Mouse (Mus musculus) liver, postnatal 0 days (tissue): ENCODE data around the gene Tec. TPM values are rescaled to one million over a fixed set of nuclear protein-coding genes. Genes with fewer than 3 reads are reported as not detected.

ENCODE experiments used
- ATAC-seq: fragments of 200-750 bp; cut with Nextera tagmentation; 2 replicates; pipeline ENCODE4 v1.8.0; 2017; ENCODE audit warnings: mild to moderate bottlenecking, moderate library complexity
- DNase-seq: peaks from one replicate; pipeline ENCODE4 v3.0.0-alpha.2; 2016
- H3K27ac ChIP-seq: fragments of 300-500 bp; sonication (generic); 2 replicates; pipeline ENCODE4 v1.5.1; 2014; ENCODE audit warnings: antibody characterized with exemption, moderate library complexity, mild to moderate bottlenecking, low read depth
- H3K27me3 ChIP-seq: fragments of 300-500 bp; sonication (generic); 2 replicates; pipeline ENCODE4 v1.6.1; 2014; ENCODE audit warnings: low read length, control low read depth, mixed read lengths; ENCODE audit not compliant: insufficient read depth
- H3K36me3 ChIP-seq: fragments of 300-500 bp; sonication (generic); replicated peaks from 2 replicates; pipeline ENCODE4 v1.6.1; 2014; ENCODE audit warnings: mild to moderate bottlenecking, control low read depth, low read length, moderate library complexity, mixed read lengths; ENCODE audit not compliant: insufficient read depth
- H3K4me1 ChIP-seq: fragments of 300-500 bp; sonication (generic); 2 replicates; pipeline ENCODE4 v1.6.1; 2014; ENCODE audit warnings: antibody characterized with exemption, mild to moderate bottlenecking, control low read depth; ENCODE audit not compliant: insufficient read depth
- H3K4me2 ChIP-seq: fragments of 300-500 bp; sonication (generic); 2 replicates; pipeline ENCODE4 v1.6.1; 2014; ENCODE audit warnings: low read depth, mild to moderate bottlenecking, low read length, moderate library complexity, mixed read lengths
- H3K4me3 ChIP-seq: fragments of 300-500 bp; sonication (generic); 2 replicates; pipeline ENCODE4 v1.5.1; 2014; ENCODE audit warnings: low read depth, low read length
- H3K9ac ChIP-seq: fragments of 300-500 bp; sonication (generic); replicated peaks from 2 replicates; pipeline ENCODE4 v1.6.1; 2014; ENCODE audit warnings: mild to moderate bottlenecking, moderate library complexity
- H3K9me3 ChIP-seq: fragments of 300-500 bp; sonication (generic); 2 replicates; pipeline ENCODE4 v1.6.1; 2016; ENCODE audit warnings: mild to moderate bottlenecking, control low read depth, low read length, mixed read lengths
- CTCF ChIP-seq: sonication (generic); IDR thresholded peaks from 2 replicates; pipeline ENCODE4 v1.5.1; 2016; ENCODE audit warnings: antibody characterized with exemption, low read depth
- EP300 ChIP-seq: IDR thresholded peaks from 2 replicates; pipeline ENCODE4 v1.6.1; 2016; ENCODE audit warnings: antibody characterized with exemption, low read depth, mild to moderate bottlenecking
- WGBS: fragments of 180-500 bp; shearing (Covaris S2); extraction: QIAGEN DNeasy Blood & Tissue Kit; methylation state at CpG from one replicate; pipeline ENCODE4 v1.1.7; 2014; ENCODE audit not compliant: insufficient replicate concordance; 5-methylcytosine and 5-hydroxymethylcytosine counted together
- polyA plus RNA-seq: library from polyadenylated mRNA; unstranded; fragments of >200 nt; fragmentation: Nextera tagmentation; extraction: Ambion mirVana; gene quantifications from 2 replicates; pipeline ENCODE4 v1.2.1, GENCODE M21; 2015

Gene Tec
- polyA plus RNA-seq, 1 experiment from 2014 or later: 9.2 TPM

- Histone ChIP-seq H3K4me3 (no peak overlapping the region), H3K27ac (no peak overlapping the region), H3K4me1 (peaks cover 21% of the 10 kb centered on the region), H3K4me2 (no peak overlapping the region), H3K9ac (no peak overlapping the region), H3K36me3 (no peaks in the 10 kb centered on the region; the same call in 1 of the 2 replicates), H3K9me3 (no peaks in the 10 kb centered on the region), H3K27me3 (no peaks in the 10 kb centered on the region)
- TF ChIP-seq CTCF (no peak), EP300 (no peak)
- 69% methylated on average over 5 of the region's 5 CpGs for WGBS
- no peak for DNase-seq
- no peak for ATAC-seq
Observed at GRCm38 (mm10) chr5:72814072-72814471, 54.2 kb downstream of the Tec start.

DNA sequence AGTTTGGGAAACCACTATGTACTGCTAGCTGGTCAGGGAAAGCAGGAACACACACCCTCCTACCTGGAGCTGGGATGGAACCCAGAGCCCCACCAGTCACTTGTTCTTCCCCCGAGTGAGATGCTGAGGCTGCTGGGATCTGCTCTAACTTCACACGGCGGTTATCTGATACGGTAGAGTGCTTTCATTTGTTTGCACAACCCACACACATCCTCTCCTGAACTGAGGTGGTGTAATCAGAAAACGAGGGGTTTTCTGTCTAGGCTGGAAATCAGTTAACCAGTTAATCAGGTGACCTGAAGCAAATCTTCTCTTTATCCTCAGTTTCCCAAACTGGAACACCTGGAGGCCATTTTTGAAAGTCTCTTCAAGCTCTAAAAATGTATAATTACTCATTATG lies 55.4 kb downstream of the Tec start:
- Histone ChIP-seq H3K27ac (no peak overlapping the region), H3K4me1 (peaks cover 16% of the 10 kb centered on the region), H3K36me3 (no peaks in the 10 kb centered on the region; the same call in 1 of the 2 replicates), H3K4me3 (no peak overlapping the region), H3K27me3 (no peaks in the 10 kb centered on the region), H3K4me2 (no peak overlapping the region), H3K9ac (no peak overlapping the region), H3K9me3 (no peaks in the 10 kb centered on the region)
- no peak for DNase-seq
- no peak for TF ChIP-seq CTCF
- no peak for TF ChIP-seq EP300
- ATAC-seq: peak; percentile 53; the same call in 1 of the 2 replicates
- 19% methylated on average over 5 of the region's 5 CpGs for whole genome bisulfite sequencing

GRCm38 (mm10) chr5:72812328-72812727 lies 56.0 kb downstream of the Tec start:
- no peak overlapping the region for H3K9ac ChIP-seq
- WGBS: 61% methylated on average over 3 of the region's 3 CpGs
- H3K9me3 ChIP-seq: no peaks in the 10 kb centered on the region
- DNase-seq: no peak
- H3K27ac ChIP-seq: no peak overlapping the region
- no peaks in the 10 kb centered on the region for H3K27me3 ChIP-seq
- ATAC-seq: no peak
- no peak overlapping the region for H3K4me2 ChIP-seq
- H3K4me3 ChIP-seq: no peak overlapping the region
- H3K36me3 ChIP-seq: no peaks in the 10 kb centered on the region; the same call in 1 of the 2 replicates
- peaks cover 10% of the 10 kb centered on the region; the same call in 1 of the 2 replicates for H3K4me1 ChIP-seq
- TF ChIP-seq CTCF (no peak), EP300 (no peak)

DNA sequence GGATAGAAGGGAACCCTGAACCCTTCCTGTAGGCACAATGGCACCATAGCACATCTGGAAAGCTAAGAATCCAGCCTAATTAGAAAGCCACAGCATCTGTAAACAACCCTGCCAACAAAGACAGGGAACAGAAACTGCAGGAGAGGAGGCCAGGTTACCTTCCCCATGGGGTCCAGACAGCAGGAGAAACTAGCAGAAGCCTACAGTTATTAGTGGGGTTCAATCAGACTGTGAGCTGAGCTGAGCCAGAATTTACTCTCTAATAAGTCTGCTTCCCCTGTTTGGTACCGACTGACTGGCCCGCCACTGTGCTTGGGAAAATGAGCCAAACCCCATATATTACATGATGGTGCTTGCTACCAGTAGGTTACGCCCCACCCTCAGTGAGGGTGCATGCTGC lies 56.9 kb downstream of the Tec start:
- ATAC-seq (no peak), DNase-seq (no peak)
- Histone ChIP-seq H3K4me1 (peaks cover 10% of the 10 kb centered on the region; the same call in 1 of the 2 replicates), H3K4me3 (no peak overlapping the region), H3K27ac (no peak overlapping the region), H3K9me3 (no peaks in the 10 kb centered on the region), H3K36me3 (no peaks in the 10 kb centered on the region; the same call in 1 of the 2 replicates), H3K4me2 (no peak overlapping the region), H3K27me3 (no peaks in the 10 kb centered on the region), H3K9ac (no peak overlapping the region)
- TF ChIP-seq EP300: no peak
- 67% methylated on average over 3 of the region's 3 CpGs for WGBS

- no peak for ATAC-seq
- Histone ChIP-seq H3K4me2 (no peak overlapping the region), H3K9ac (no peak overlapping the region), H3K4me3 (no peak overlapping the region), H3K4me1 (peaks cover 7% of the 10 kb centered on the region; the same call in 1 of the 2 replicates), H3K36me3 (no peaks in the 10 kb centered on the region; the same call in 1 of the 2 replicates), H3K27me3 (no peaks in the 10 kb centered on the region), H3K27ac (no peak overlapping the region), H3K9me3 (no peaks in the 10 kb centered on the region)
- WGBS: 73% methylated on average over 8 of the region's 8 CpGs
- DNase-seq: no peak
- TF ChIP-seq EP300 (no peak), CTCF (no peak)
Observed at GRCm38 (mm10) chr5:72810990-72811389, 57.3 kb downstream of the Tec start.

- Histone ChIP-seq H3K9me3 (no peaks in the 10 kb centered on the region), H3K9ac (no peak overlapping the region), H3K27ac (no peak overlapping the region), H3K4me3 (no peak overlapping the region), H3K4me1 (0 out of 2 replicates have a peak, but pooled peaks cover 7% of the 10 kb centered on the region), H3K36me3 (no peaks in the 10 kb centered on the region), H3K27me3 (no peaks in the 10 kb centered on the region), H3K4me2 (no peak overlapping the region)
- ATAC-seq (no peak), DNase-seq (no peak)
- no peak for TF ChIP-seq EP300
- TF ChIP-seq CTCF: no peak
- WGBS: 75% methylated on average over 2 of the region's 2 CpGs
Observed at GRCm38 (mm10) chr5:72809480-72809879, 58.8 kb downstream of the Tec start.
